Mouse (Mus musculus) stomach, postnatal 0 days (tissue): Measurements from ENCODE around the gene Trip13.

Experiments used
- CTCF ChIP-seq: IDR thresholded peaks from 2 replicates; pipeline ENCODE4 v1.5.1; 2016; ENCODE audit warnings: antibody characterized with exemption, low read depth, mild to moderate bottlenecking, moderate library complexity
- EP300 ChIP-seq: optimal IDR thresholded peaks from 2 replicates; pipeline ENCODE3; 2016; ENCODE audit warnings: antibody characterized with exemption

DNA sequence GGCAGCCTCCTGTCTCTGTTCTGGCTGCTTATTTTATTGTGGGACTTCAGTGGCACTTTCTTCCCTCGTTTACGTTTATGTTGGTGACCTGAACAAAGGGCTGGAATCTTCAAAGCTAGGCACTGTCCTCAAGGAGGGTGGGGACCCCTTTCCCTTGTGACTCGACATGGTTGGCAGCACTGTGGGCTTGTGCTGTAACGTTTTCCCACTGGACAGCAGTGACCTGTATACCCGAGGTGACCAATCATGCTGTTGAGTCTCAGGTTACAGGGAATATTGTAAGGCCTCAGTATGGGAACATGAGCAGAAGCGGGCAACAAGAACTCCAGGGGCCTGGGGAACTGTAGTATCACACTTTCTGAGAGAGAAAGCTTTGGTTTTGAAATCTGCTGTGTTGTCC is 17.1 kb upstream of the Trip13 start:
- TF ChIP-seq CTCF = no peak
- TF ChIP-seq EP300 = no peak
